Mouse (Mus musculus) kidney, adult 2 months (tissue): ENCODE results near the gene Gm29797.

ENCODE experiments used
- CTCF ChIP-seq: fragments of 200-500 bp; conservative IDR thresholded peaks from 2 replicates; pipeline ENCODE4 v1.5.1; 2011; ENCODE audit warnings: low read depth, mild to moderate bottlenecking, control low read depth, low read length, moderate library complexity, mixed read lengths; ENCODE audit not compliant: insufficient read depth, insufficient read length
- POLR2A ChIP-seq: fragments of 200-500 bp; IDR thresholded peaks from one replicate; pipeline ENCODE4 v1.6.1; 2011; ENCODE audit warnings: low read depth, low read length, control low read depth

DNA sequence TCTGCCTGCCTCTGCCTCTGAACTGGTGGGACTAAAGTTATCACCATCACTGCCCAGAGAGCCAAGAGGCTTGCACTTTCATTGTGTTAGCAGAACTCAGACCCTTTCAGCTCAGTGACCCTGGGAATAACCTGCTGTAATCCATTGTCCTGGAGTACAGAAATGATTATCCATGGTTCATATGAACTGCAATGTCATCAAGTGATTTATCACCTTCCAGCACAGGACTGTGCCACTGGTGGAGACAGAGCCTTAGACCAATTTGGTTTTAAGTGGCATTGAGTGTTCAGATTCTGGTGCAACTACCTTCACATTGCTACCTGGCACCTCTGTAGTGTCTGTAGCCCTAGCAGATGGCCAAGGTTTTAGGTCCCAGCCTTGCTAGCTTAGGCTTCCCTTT, 3.8 kb upstream of the Gm29797 start:
- TF ChIP-seq POLR2A (no peak), CTCF (no peak)
